Mouse (Mus musculus) intestine, embryonic 16.5 days (tissue): ENCODE data around the gene Rab3gap2. TPM values are rescaled to one million over a fixed set of nuclear protein-coding genes. Genes with fewer than 3 reads are reported as not detected.
"Not testable (repeated sequence)": the region's sequence is repeated elsewhere in the genome, so short reads cannot be mapped to it uniquely, and the experiment has no call there.

Experiments
- ATAC-seq: fragments of 200-750 bp; cut with Nextera tagmentation; 2 replicates; pipeline ENCODE4 v1.8.0; 2017; ENCODE audit warnings: moderate TSS enrichment, moderate library complexity
- H3K27ac ChIP-seq: fragments of 300-500 bp; sonication (generic); 2 replicates; pipeline ENCODE4 v1.5.1; 2014; ENCODE audit warnings: mild to moderate bottlenecking, low read length
- H3K27me3 ChIP-seq: fragments of 300-500 bp; sonication (generic); replicated peaks from 2 replicates; pipeline ENCODE4 v1.6.1; 2014; ENCODE audit warnings: low read length, control low read depth, mixed read lengths; ENCODE audit not compliant: control insufficient read depth, insufficient read depth
- H3K36me3 ChIP-seq: fragments of 300-500 bp; sonication (generic); 2 replicates; pipeline ENCODE4 v1.6.1; 2014; ENCODE audit warnings: low read length, control low read depth; ENCODE audit not compliant: control insufficient read depth, insufficient read depth
- H3K4me1 ChIP-seq: fragments of 300-500 bp; sonication (generic); 2 replicates; pipeline ENCODE4 v1.6.1; 2014; ENCODE audit warnings: low read length, control low read depth, mixed read lengths; ENCODE audit not compliant: control insufficient read depth, insufficient read depth
- H3K4me2 ChIP-seq: fragments of 300-500 bp; sonication (generic); 2 replicates; pipeline ENCODE4 v1.6.1; 2014; ENCODE audit warnings: low read depth, low read length, control low read depth
- H3K4me3 ChIP-seq: fragments of 300-500 bp; sonication (generic); 2 replicates; pipeline ENCODE4 v1.5.1; 2014; ENCODE audit warnings: mild to moderate bottlenecking, low read length
- H3K9ac ChIP-seq: fragments of 300-500 bp; sonication (generic); 2 replicates; pipeline ENCODE4 v1.6.1; 2014; ENCODE audit warnings: low read depth, low read length
- H3K9me3 ChIP-seq: fragments of 300-500 bp; sonication (generic); 2 replicates; pipeline ENCODE4 v1.6.1; 2016; ENCODE audit warnings: low read length, control low read depth; ENCODE audit not compliant: control insufficient read depth
- WGBS: fragments of 180-500 bp; shearing (Covaris S2); extraction: QIAGEN DNeasy Blood & Tissue Kit; methylation state at CpG from one replicate; pipeline ENCODE4 v1.1.7; 2014; 5-methylcytosine and 5-hydroxymethylcytosine counted together
- polyA plus RNA-seq: library from polyadenylated mRNA; unstranded; fragments of >200 nt; fragmentation: Nextera tagmentation; extraction: Ambion mirVana; gene quantifications from 2 replicates; pipeline ENCODE4 v1.2.1, GENCODE M21; 2015

Gene Rab3gap2
- polyA plus RNA-seq, 1 experiment from 2014 or later, result 25.4 TPM

DNA sequence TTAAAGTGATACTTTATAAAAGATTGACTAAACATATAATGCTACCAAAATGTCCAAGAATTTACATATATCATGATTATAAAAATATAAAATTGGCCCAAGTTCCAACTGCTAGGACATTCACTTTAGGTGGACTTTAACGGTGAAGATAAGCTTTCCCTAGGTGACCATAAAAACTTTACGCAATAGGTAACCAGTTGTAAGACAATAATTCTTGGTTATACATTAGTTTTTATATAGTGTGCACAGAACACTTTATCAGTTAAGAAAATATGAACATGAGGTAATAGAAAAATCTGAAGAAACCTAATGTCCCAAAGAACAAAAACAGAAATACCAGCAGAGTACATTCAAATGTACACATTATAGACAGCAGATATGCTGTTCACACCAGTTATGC, 104.4 kb downstream of the Rab3gap2 start:
- ATAC-seq, result peak; percentile 67
- peaks cover 11% of the 10 kb centered on the region for H3K36me3 ChIP-seq
- H3K27ac ChIP-seq, result peak overlapping the region; percentile 97
- no peaks in the 10 kb centered on the region for H3K27me3 ChIP-seq
- no peaks in the 10 kb centered on the region for H3K9me3 ChIP-seq
- H3K4me3 ChIP-seq, result peak overlapping the region; percentile 31; the same call in 1 of the 2 replicates
- peak overlapping the region; percentile 41 for H3K4me2 ChIP-seq
- 69% methylated on average over 2 of the region's 2 CpGs for WGBS
- H3K4me1 ChIP-seq, result 0 out of 2 replicates have a peak, but pooled peaks cover 5% of the 10 kb centered on the region
- no peak overlapping the region for H3K9ac ChIP-seq

DNA sequence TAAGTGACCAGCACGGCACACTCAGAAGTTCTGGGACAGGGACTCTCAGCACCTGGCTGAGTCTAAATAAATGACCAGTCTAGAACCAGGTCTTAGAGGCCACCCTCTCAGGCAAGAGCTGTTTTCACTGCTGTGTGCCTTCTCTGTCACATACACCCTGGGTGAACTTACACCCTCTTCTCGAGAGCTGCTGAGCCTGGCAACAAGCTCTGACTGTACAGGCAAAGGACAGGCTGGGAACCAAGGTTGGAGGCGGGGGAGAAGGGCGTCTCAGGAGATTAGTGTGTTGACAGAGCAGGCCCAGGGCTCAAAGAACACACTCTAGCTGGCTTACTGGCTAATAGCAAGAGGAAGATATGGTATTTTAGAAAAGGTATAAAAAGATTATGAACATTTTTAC, 105.0 kb downstream of the Rab3gap2 start:
- Histone ChIP-seq H3K27me3 (no peaks in the 10 kb centered on the region), H3K27ac (peak overlapping the region; percentile 97), H3K9ac (peak overlapping the region; percentile 46), H3K36me3 (peaks cover 13% of the 10 kb centered on the region), H3K9me3 (no peaks in the 10 kb centered on the region), H3K4me1 (0 out of 2 replicates have a peak, but pooled peaks cover 5% of the 10 kb centered on the region), H3K4me3 (peak overlapping the region; percentile 31), H3K4me2 (peak overlapping the region; percentile 41)
- 41% methylated on average over 4 of the region's 4 CpGs for WGBS
- peak; percentile 86 for ATAC-seq

DNA sequence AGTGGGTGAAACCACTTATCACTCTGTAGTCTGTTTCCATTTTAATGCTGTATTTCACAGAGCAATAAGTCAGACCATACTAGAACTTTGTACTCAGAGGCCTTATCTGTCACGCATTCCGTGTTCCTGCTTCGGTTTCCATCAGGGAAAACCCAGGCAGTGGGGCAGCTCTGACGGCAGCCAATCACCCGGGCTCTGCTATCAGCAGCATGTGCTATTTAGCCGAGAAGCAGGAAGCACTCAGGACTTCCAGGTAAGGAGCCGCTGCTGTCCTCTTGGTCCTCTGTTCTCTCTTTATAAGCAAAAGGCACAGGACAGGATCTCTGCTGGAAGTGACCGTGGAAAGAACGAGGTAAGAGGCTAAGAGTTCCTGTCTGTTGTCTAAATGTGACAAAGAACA, 108.0 kb downstream of the Rab3gap2 start:
- no peak overlapping the region for H3K4me2 ChIP-seq
- ATAC-seq, result peak; percentile 75
- no peaks in the 10 kb centered on the region for H3K27me3 ChIP-seq
- H3K4me3 ChIP-seq, result peak overlapping the region; percentile 34
- H3K9ac ChIP-seq, result peak overlapping the region; percentile 48; the same call in 1 of the 2 replicates
- H3K4me1 ChIP-seq, result 0 out of 2 replicates have a peak, but pooled peaks cover 5% of the 10 kb centered on the region
- H3K36me3 ChIP-seq, result peaks cover 20% of the 10 kb centered on the region
- peak overlapping the region; percentile 87 for H3K27ac ChIP-seq
- no peaks in the 10 kb centered on the region for H3K9me3 ChIP-seq
- 68% methylated on average over 9 of the region's 9 CpGs for WGBS

DNA sequence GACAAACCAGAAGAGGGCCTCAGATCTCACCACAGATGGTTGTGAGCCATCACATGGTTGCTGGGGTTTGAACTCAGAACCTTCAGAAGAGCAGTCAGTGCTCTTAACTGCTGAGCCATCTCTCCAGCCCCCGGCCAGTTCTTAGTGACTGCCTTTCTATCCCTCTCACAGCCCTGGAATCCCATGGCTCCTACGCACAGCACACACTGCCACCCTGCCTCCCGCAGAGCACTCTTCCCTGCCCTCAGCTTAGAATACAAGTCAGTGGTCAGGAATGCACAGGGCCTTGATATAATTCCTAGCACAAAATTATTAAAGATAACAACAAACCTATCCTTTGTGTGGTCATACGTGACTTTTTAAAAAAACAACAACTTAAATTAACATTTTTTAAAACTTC, 110.6 kb downstream of the Rab3gap2 start:
- peak; percentile 30; the same call in 1 of the 2 replicates for ATAC-seq
- Histone ChIP-seq H3K4me2 (no peak overlapping the region), H3K4me3 (no peak overlapping the region), H3K27me3 (no peaks in the 10 kb centered on the region), H3K27ac (no peak overlapping the region), H3K9me3 (no peaks in the 10 kb centered on the region), H3K9ac (no peak overlapping the region), H3K36me3 (peaks cover 19% of the 10 kb centered on the region), H3K4me1 (0 out of 2 replicates have a peak, but pooled peaks cover 5% of the 10 kb centered on the region)
- WGBS, result 88% methylated on average over 4 of the region's 4 CpGs

DNA sequence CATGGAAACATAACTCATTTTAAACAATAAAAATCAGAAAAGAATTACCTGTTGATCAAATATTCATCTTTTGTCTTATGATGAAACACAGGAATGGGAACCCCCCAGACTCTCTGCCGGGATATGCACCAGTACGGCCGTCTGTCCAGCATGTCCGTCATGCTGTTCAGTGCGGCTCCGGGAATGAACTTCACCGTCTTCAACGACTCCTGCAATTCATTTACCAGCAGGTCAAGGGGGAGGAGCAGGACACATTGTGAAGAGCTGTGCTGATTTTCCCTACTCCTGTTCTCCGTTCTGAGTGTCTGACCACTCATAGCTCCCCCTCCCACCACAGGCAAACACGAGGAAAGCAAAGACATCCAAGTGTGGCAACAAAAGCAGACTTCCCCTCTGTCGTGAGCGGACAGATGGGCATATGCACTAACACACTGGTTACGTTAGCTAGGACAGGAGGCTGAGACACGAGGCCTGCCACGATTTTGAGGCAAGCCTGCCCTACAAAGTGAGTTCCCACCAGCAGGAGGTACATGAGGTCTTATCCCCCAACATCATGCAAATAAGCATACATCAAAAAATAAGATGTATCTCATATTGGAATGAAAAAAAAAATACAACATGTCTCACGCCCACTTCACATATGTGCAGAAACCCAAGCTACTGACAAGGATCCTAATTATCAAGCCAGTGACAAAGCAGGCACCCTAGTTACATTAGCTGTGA, 112.1 kb downstream of the Rab3gap2 start:
- Histone ChIP-seq H3K9me3 (no peaks in the 10 kb centered on the region), H3K4me1 (0 out of 2 replicates have a peak, but pooled peaks cover 2% of the 10 kb centered on the region), H3K4me3 (no peak overlapping the region), H3K27me3 (no peaks in the 10 kb centered on the region), H3K9ac (no peak overlapping the region), H3K4me2 (no peak overlapping the region), H3K27ac (no peak overlapping the region), H3K36me3 (peaks cover 22% of the 10 kb centered on the region)
- no peak for ATAC-seq
- 87% methylated on average over 16 of the region's 16 CpGs for WGBS

DNA sequence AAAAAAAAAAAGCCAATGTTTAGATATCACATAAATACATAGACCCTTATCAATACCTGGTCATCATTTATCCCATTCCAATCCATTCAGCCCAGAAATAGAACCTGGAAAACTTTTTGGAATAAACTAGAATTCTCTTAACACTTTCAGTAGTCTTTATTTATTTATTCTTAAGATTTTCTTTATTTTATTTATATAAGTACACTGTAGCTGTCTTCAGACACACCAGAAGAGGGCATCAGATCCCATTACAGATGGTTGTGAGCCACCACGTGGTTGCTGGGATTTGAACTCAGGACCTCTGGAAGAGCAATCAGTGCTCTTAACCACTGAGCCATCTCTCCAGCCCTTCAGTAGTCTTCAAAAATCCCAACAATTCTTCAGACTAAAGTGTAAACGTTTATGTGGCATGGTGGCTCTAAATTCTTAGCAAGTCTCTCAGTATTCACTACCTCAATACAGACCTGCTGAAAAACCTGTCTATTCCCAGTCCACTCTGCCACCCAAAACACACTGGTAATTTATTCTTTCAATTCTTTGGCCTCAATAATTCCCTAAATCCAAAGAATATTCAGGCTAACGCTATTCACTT, 123.9 kb downstream of the Rab3gap2 start:
- WGBS, result 43% methylated on average over 3 of the region's 3 CpGs
- peak overlapping the region; percentile 97; the same call in 1 of the 2 replicates for H3K9ac ChIP-seq
- ATAC-seq, result not testable (repeated sequence)

DNA sequence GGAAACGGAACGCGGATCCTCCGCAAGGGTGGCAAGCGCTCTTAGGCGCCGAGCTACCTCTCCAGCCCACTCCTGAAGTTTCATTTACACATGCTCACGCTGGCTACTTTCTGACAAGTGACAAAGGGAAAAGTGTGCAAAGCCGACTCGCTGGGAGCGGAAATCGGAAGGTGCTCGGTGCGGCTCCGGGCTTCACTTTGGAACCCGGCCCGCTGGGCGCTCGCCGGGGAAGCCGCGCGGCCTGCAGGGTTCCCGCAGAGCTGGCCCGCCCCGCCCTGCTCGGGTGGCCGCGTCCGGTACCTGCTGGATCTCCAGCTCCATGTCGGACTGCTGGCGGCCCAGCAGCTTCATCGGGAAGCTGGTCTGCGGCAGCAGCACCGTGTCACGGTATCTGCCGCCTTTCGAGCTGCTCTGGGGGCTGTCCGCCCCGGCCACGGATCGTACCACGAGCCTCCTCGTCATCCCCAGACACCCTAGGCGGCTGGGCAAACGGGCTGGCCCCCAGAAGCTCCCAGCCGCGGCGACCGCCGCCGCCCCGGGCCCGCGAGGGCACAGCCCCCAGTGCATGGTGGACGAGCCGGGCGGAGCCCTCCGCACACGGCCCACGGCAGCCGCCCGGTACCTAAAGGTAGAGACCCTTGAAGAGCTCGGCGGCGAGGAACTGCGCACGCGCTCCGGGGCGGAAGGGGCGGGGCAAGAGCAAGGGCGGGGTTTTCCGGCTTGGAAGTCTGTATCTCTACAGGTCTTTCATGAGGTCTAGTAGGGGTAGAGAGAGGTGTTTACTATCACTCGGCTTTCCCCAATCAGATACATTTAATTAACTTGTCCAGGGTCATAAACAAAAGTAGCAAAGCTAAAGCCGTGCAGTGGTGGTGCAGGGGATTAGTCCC, 125.0 kb downstream of the Rab3gap2 start, which contains the start of gene Iars2:
Gene Iars2 (minus strand): TSS at position 676 of the 890 bp plus-strand sequence.
- Histone ChIP-seq H3K4me1 (peaks cover 5% of the 10 kb centered on the region; the same call in 1 of the 2 replicates), H3K27ac (peak within 1 kb of the TSS; percentile 98), H3K4me2 (peak within 1 kb of the TSS; percentile 74), H3K9ac (peak within 1 kb of the TSS; percentile 97), H3K4me3 (peak within 1 kb of the TSS; percentile 98), H3K9me3 (no peaks in the 10 kb centered on the region), H3K36me3 (peaks cover 13% of the 10 kb centered on the region), H3K27me3 (no peaks in the 10 kb centered on the region)
- peak; percentile 85 for ATAC-seq
- under 1% methylated on average over 76 of the region's 76 CpGs for WGBS

More for the DNA sequence above, 123.9 kb downstream of the Rab3gap2 start:
- H3K36me3 ChIP-seq, result peaks cover 23% of the 10 kb centered on the region
- not testable (repeated sequence) for H3K4me1 ChIP-seq, H3K9me3 ChIP-seq, H3K27ac ChIP-seq, H3K27me3 ChIP-seq
- peak overlapping the region; percentile 98 for H3K4me3 ChIP-seq
- H3K4me2 ChIP-seq, result peak overlapping the region; percentile 74

DNA sequence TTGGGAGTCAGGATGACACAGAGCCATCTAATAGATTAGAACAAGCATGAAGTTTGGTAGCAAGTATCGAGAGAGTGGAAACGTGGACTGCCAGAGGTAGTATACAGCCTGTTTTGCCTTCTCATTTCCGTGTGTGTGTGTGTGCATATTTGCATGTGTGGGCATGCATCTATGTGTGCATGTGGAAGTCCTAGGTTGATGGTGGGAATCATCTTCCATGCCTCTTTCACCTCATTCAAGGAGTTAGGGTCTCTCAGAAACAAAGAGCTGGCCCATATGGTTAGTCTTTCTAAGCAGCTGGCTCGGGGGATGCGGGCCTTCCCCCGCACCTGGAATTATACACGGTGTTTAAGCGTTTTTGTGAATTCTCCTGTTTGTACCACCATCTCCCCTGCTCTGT, 125.9 kb downstream of the Rab3gap2 start:
- no peak for ATAC-seq
- Histone ChIP-seq H3K27me3 (no peaks in the 10 kb centered on the region), H3K36me3 (peaks cover 6% of the 10 kb centered on the region; the same call in 1 of the 2 replicates), H3K9ac (no peak overlapping the region), H3K4me2 (0 out of 2 replicates have a peak overlapping the region, but pooled peaks have one; percentile 74), H3K4me3 (no peak overlapping the region), H3K4me1 (peaks cover 5% of the 10 kb centered on the region; the same call in 1 of the 2 replicates), H3K9me3 (no peaks in the 10 kb centered on the region), H3K27ac (no peak overlapping the region)
- WGBS, result 93% methylated on average over 8 of the region's 8 CpGs
